Mouse (Mus musculus) CH12.LX (cell line): ENCODE results near the gene Zcwpw1. TPM values are rescaled to one million over a fixed set of nuclear protein-coding genes. Genes with fewer than 3 reads are reported as not detected.

Experiments used
- DNase-seq: peaks from one replicate; pipeline ENCODE4 v3.0.0-alpha.2; 2013; ENCODE audit errors: extremely low read depth
- H3K27ac ChIP-seq: 2 replicates; pipeline ENCODE4 v1.5.1; 2012; ENCODE audit warnings: low read depth, mild to moderate bottlenecking, control low read depth, moderate library complexity; ENCODE audit not compliant: insufficient read depth
- H3K27me3 ChIP-seq: replicated peaks from 2 replicates; pipeline ENCODE3; 2012; ENCODE audit warnings: inconsistent platforms
- H3K36me3 ChIP-seq, 2 experiments: replicated peaks in 1 of 2; 2 replicates each; pipeline versions ENCODE3 to v1.6.1; 2012; ENCODE audit warnings: inconsistent platforms in 1 of 2, low read length in 1 of 2, mild to moderate bottlenecking in 1 of 2, mixed read lengths in 1 of 2, moderate library complexity in 1 of 2; ENCODE audit not compliant: control insufficient read depth in 1 of 2, insufficient read depth in 1 of 2
- H3K4me1 ChIP-seq, 2 experiments: 2 replicates each; pipeline ENCODE4 v1.6.1; 2012; ENCODE audit warnings: inconsistent platforms in 1 of 2, moderate library complexity in 1 of 2; ENCODE audit not compliant: insufficient read depth in 2 of 2, control insufficient read depth in 1 of 2
- H3K4me2 ChIP-seq: 2 replicates; pipeline ENCODE4 v1.6.1; 2012; ENCODE audit warnings: low read depth, mild to moderate bottlenecking, control low read depth; ENCODE audit not compliant: poor library complexity, insufficient read depth, severe bottlenecking
- H3K4me3 ChIP-seq, 3 experiments: fragments of 150-350 bp in 1 of 3; sonication (generic) in 1 of 3; replicated peaks in 1 of 3; 2 replicates each; pipeline versions ENCODE3 to v1.5.1; 2011 to 2012; ENCODE audit warnings: low read depth in 2 of 3, low read length in 2 of 3, mild to moderate bottlenecking in 2 of 3, moderate library complexity in 2 of 3, control low read depth in 1 of 3, improper control_type of control experiment in 1 of 3, inconsistent platforms in 1 of 3, mixed read lengths in 1 of 3; ENCODE audit not compliant: poor library complexity in 1 of 3
- H3K79me2 ChIP-seq: replicated peaks from 2 replicates; pipeline ENCODE4 v1.6.1; 2012; ENCODE audit warnings: mild to moderate bottlenecking, moderate library complexity; ENCODE audit not compliant: control insufficient read depth, poor library complexity, insufficient read depth, severe bottlenecking; ENCODE audit errors: extremely low read depth
- H3K9ac ChIP-seq: 2 replicates; pipeline ENCODE4 v1.6.1; 2012; ENCODE audit warnings: low read depth, mild to moderate bottlenecking, control low read depth, moderate library complexity; ENCODE audit not compliant: insufficient read depth
- H3K9me3 ChIP-seq: replicated peaks from 2 replicates; pipeline ENCODE3; 2012; ENCODE audit warnings: low read length, inconsistent platforms, mixed read lengths
- BHLHE40 ChIP-seq: IDR thresholded peaks from 2 replicates; pipeline ENCODE4 v1.6.1; 2011; ENCODE audit warnings: mild to moderate bottlenecking, low read depth, low read length, improper control_type of control experiment
- CHD1 ChIP-seq: IDR thresholded peaks from 2 replicates; pipeline ENCODE4 v1.6.1; 2012; ENCODE audit warnings: low read depth, low read length, improper control_type of control experiment, inconsistent platforms
- CHD2 ChIP-seq: IDR thresholded peaks from 2 replicates; pipeline ENCODE4 v1.6.1; 2011; ENCODE audit warnings: low read length, improper control_type of control experiment
- CTCF ChIP-seq, 2 experiments: IDR thresholded peaks in 1 of 2; conservative IDR thresholded peaks in 1 of 2; 2 replicates each; pipeline ENCODE4 v1.5.1; 2011 to 2012; ENCODE audit warnings: low read depth in 2 of 2, low read length in 2 of 2, improper control_type of control experiment in 1 of 2, inconsistent platforms in 1 of 2, mild to moderate bottlenecking in 1 of 2, moderate library complexity in 1 of 2
- E2F4 ChIP-seq: IDR thresholded peaks from 2 replicates; pipeline ENCODE4 v1.6.1; 2011; ENCODE audit warnings: low read depth, low read length, improper control_type of control experiment; ENCODE audit not compliant: insufficient replicate concordance
- EP300 ChIP-seq: IDR thresholded peaks from 2 replicates; pipeline ENCODE4 v1.6.1; 2011; ENCODE audit warnings: low read length, improper control_type of control experiment
- ETS1 ChIP-seq: conservative IDR thresholded peaks from 2 replicates; pipeline ENCODE4 v1.6.1; 2012; ENCODE audit warnings: low read depth, mild to moderate bottlenecking, inconsistent platforms, low read length, improper control_type of control experiment, moderate library complexity
- GABPA ChIP-seq: IDR thresholded peaks from 2 replicates; pipeline ENCODE4 v1.6.1; 2012; ENCODE audit warnings: low read depth, low read length, improper control_type of control experiment, inconsistent platforms; ENCODE audit not compliant: insufficient replicate concordance
- HCFC1 ChIP-seq: IDR thresholded peaks from 2 replicates; pipeline ENCODE4 v1.6.1; 2012; ENCODE audit warnings: low read depth, mild to moderate bottlenecking, inconsistent platforms, low read length, improper control_type of control experiment
- IRF4 ChIP-seq: IDR thresholded peaks from 2 replicates; pipeline ENCODE4 v1.6.1; 2014; ENCODE audit warnings: low read depth, mild to moderate bottlenecking, inconsistent platforms, low read length, improper control_type of control experiment
- JUND ChIP-seq: conservative IDR thresholded peaks from 2 replicates; pipeline ENCODE4 v1.6.1; 2011; ENCODE audit warnings: low read depth, low read length, improper control_type of control experiment
- MAFK ChIP-seq: IDR thresholded peaks from 2 replicates; pipeline ENCODE4 v1.6.1; 2011; ENCODE audit warnings: low read length, improper control_type of control experiment; ENCODE audit not compliant: insufficient replicate concordance
- MAZ ChIP-seq: IDR thresholded peaks from 2 replicates; pipeline ENCODE4 v1.6.1; 2012; ENCODE audit warnings: low read depth, mild to moderate bottlenecking, inconsistent platforms, low read length, improper control_type of control experiment, moderate library complexity
- MEF2A ChIP-seq: IDR thresholded peaks from 2 replicates; pipeline ENCODE4 v1.6.1; 2014; ENCODE audit warnings: low read depth, mild to moderate bottlenecking, inconsistent platforms, low read length, improper control_type of control experiment, borderline replicate concordance
- MYC ChIP-seq: IDR thresholded peaks from 2 replicates; pipeline ENCODE4 v1.6.1; 2011; ENCODE audit warnings: low read depth, mild to moderate bottlenecking, improper control_type of control experiment, low read length
- NRF1 ChIP-seq: IDR thresholded peaks from 2 replicates; pipeline ENCODE4 v1.6.1; 2014; ENCODE audit warnings: low read depth, mild to moderate bottlenecking, inconsistent platforms, low read length, improper control_type of control experiment, moderate library complexity
- POLR2A ChIP-seq: IDR thresholded peaks from 2 replicates; pipeline ENCODE4 v1.6.1; 2011; ENCODE audit warnings: low read depth, mild to moderate bottlenecking, improper control_type of control experiment, low read length
- POLR2AphosphoS2 ChIP-seq: IDR thresholded peaks from 2 replicates; pipeline ENCODE4 v1.6.1; 2011; ENCODE audit warnings: low read depth, low read length, improper control_type of control experiment
- RAD21 ChIP-seq: IDR thresholded peaks from 2 replicates; pipeline ENCODE4 v1.6.1; 2011; ENCODE audit warnings: low read depth, mild to moderate bottlenecking, low read length, improper control_type of control experiment, moderate library complexity
- RCOR1 ChIP-seq: conservative IDR thresholded peaks from 2 replicates; pipeline ENCODE4 v1.6.1; 2012; ENCODE audit warnings: low read depth, mild to moderate bottlenecking, inconsistent platforms, low read length, improper control_type of control experiment
- SIN3A ChIP-seq: IDR thresholded peaks from 2 replicates; pipeline ENCODE4 v1.6.1; 2012; ENCODE audit warnings: low read length, improper control_type of control experiment, inconsistent platforms
- SMC3 ChIP-seq: IDR thresholded peaks from 2 replicates; pipeline ENCODE4 v1.6.1; 2011; ENCODE audit warnings: low read depth, low read length, improper control_type of control experiment
- TCF12 ChIP-seq: IDR thresholded peaks from 2 replicates; pipeline ENCODE4 v1.6.1; 2014; ENCODE audit warnings: low read depth, mild to moderate bottlenecking, inconsistent platforms, low read length, improper control_type of control experiment
- UBTF ChIP-seq: IDR thresholded peaks from 2 replicates; pipeline ENCODE4 v1.6.1; 2012; ENCODE audit warnings: low read depth, mild to moderate bottlenecking, inconsistent platforms, low read length, improper control_type of control experiment, moderate library complexity
- USF1 ChIP-seq: IDR thresholded peaks from 2 replicates; pipeline ENCODE4 v1.6.1; 2014; ENCODE audit warnings: low read depth, mild to moderate bottlenecking, inconsistent platforms, low read length, improper control_type of control experiment
- USF2 ChIP-seq: conservative IDR thresholded peaks from 2 replicates; pipeline ENCODE4 v1.6.1; 2011; ENCODE audit warnings: low read depth, low read length, improper control_type of control experiment
- ZC3H11A ChIP-seq: IDR thresholded peaks from 2 replicates; pipeline ENCODE4 v1.6.1; 2012; ENCODE audit warnings: low read depth, mild to moderate bottlenecking, inconsistent platforms, low read length, improper control_type of control experiment
- ZKSCAN1 ChIP-seq: IDR thresholded peaks from 2 replicates; pipeline ENCODE4 v1.6.1; 2012; ENCODE audit warnings: low read depth, inconsistent platforms, low read length, improper control_type of control experiment, borderline replicate concordance
- ZNF384 ChIP-seq: IDR thresholded peaks from 2 replicates; pipeline ENCODE4 v1.6.1; 2012; ENCODE audit warnings: low read depth, low read length, improper control_type of control experiment, inconsistent platforms
- dilution Hi-C: fragments of 300-500 bp; cut with MboI; formaldehyde crosslinking; loops from 2 replicates; pipeline ENCODE4 v1.14.3; 2020; ENCODE audit warnings: low sequenced_read_pairs; ENCODE audit not compliant: extremely low pct_unique_long_range_greater_than_20kb, extremely low pct_ligation_motif_present
- in situ Hi-C: fragments of 300-500 bp; cut with MboI; formaldehyde crosslinking; loops from 3 replicates; pipeline ENCODE4 v1.14.3; 2019; ENCODE audit warnings: low sequenced_read_pairs, low pct_ligation_motif_present, low pct_unique_long_range_greater_than_20kb, mixed read lengths
- polyA plus RNA-seq: library from polyadenylated mRNA; unstranded; fragments of >175 nt; gene quantifications from 2 replicates; pipeline ENCODE4 v1.2.1, GENCODE M21; 2012; ENCODE audit warnings: low read depth; ENCODE audit not compliant: insufficient read length
- total RNA-seq, 2 experiments: library from RNA; depleted of rRNA; stranded (reverse); fragments of 300-350 nt in 1 of 2; fragments of >200 nt in 1 of 2; gene quantifications; 2 replicates each; pipeline ENCODE4 v1.2.3; 2012 to 2014

Gene Zcwpw1
- total and polyA plus RNA-seq, 3 experiments = 1.3 to 3.0 (median 2.8) TPM

DNA sequence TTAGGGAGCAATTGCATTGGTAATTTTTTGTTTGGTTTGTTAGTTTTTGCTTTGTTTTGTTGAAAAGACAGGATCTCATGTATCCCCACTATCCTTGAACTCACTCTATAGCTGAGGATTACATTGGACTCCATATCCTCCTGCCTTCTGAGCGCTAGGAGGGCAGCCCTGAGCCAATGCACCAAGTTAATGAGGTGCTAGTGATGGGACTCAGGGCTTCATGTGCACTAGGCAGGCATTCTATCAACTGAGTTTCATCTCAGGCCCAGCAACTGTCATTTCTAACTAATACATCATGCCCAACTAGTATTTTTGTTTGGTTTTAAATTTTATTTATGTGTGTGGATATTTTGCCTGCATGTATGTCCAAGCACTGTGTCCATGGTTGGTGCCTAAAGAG is 18.6 kb downstream of the Zcwpw1 start:
- Histone ChIP-seq H3K4me1 (no peaks in the 10 kb centered on the region), H3K79me2 (no peaks in the 10 kb centered on the region), H3K36me3 (no peaks in the 10 kb centered on the region), H3K27me3 (no peaks in the 10 kb centered on the region), H3K4me3 (no peak overlapping the region), H3K9ac (no peak overlapping the region), H3K27ac (no peak overlapping the region), H3K9me3 (no peaks in the 10 kb centered on the region), H3K4me2 (no peak overlapping the region)
- DNase-seq = no peak
- dilution Hi-C loops = no loop called here
- TF ChIP-seq SIN3A = no peak
- TF ChIP-seq ZNF384 = no peak
- no peak for TF ChIP-seq MAZ
- no peak for TF ChIP-seq CHD1
- TF ChIP-seq BHLHE40 = no peak
- no peak for TF ChIP-seq POLR2A
- no peak for TF ChIP-seq GABPA
- no peak for TF ChIP-seq RCOR1
- TF ChIP-seq E2F4 = no peak
- no peak for TF ChIP-seq SMC3
- no peak for TF ChIP-seq USF2
- TF ChIP-seq ZKSCAN1 = no peak
- in situ Hi-C loops = no loop called here

GRCm38 (mm10) chr5:137808316-137808715 is 20.7 kb downstream of the Zcwpw1 start:
- dilution Hi-C loops = no loop called here
- no peak for DNase-seq
- in situ Hi-C loops = no loop called here
- Histone ChIP-seq H3K4me2 (no peak overlapping the region), H3K9ac (no peak overlapping the region), H3K27ac (no peak overlapping the region), H3K9me3 (no peaks in the 10 kb centered on the region), H3K4me1 (no peaks in the 10 kb centered on the region), H3K36me3 (no peaks in the 10 kb centered on the region), H3K27me3 (no peaks in the 10 kb centered on the region), H3K79me2 (no peaks in the 10 kb centered on the region), H3K4me3 (no peak overlapping the region)
- TF ChIP-seq IRF4 (no peak), POLR2AphosphoS2 (no peak), JUND (no peak), ZNF384 (no peak), ZKSCAN1 (no peak), RAD21 (peak; percentile 56), GABPA (no peak), BHLHE40 (no peak), HCFC1 (no peak), MEF2A (no peak), CHD2 (no peak), MAFK (no peak), NRF1 (no peak), UBTF (no peak), CTCF (conservative IDR thresholded peaks at IDR 0.05 in 1 of 2, IDR thresholded peaks at IDR 0.05 in 1 of 2; ENCODE audit: low read depth in 2 of 2, low read length in 2 of 2) (peak in 1 of 2 experiments; percentile 55; a peak in 2 of 4 replicates), ETS1 (no peak), EP300 (no peak), SMC3 (peak; percentile 61), MAZ (no peak), USF1 (no peak), SIN3A (no peak), ZC3H11A (no peak), TCF12 (no peak), MYC (no peak)
- TF ChIP-seq, all 38 proteins: peak for 3
